Mouse (Mus musculus): ENCODE data around the gene Il15ra. TPM values are rescaled to one million over a fixed set of nuclear protein-coding genes. Genes with fewer than 3 reads are reported as not detected.

Gene Il15ra
- polyA plus RNA-seq, 1 experiment: 0.09 TPM

- Histone ChIP-seq H3K79me2 (ENCODE audit: control insufficient read depth, insufficient read depth) (peaks cover 47% of the 10 kb centered on the region), H3K36me3 (ENCODE audit: control insufficient read depth, insufficient read depth) (peaks cover 4% of the 10 kb centered on the region), H3ac (ENCODE audit: control insufficient read depth, insufficient read length, low read depth) (no peak overlapping the region), H3K27me3 (ENCODE audit: control insufficient read depth, insufficient read depth, insufficient read length) (no peaks in the 10 kb centered on the region), H3K4me3 (ENCODE audit: insufficient read depth, poor library complexity, severe bottlenecking) (no peak overlapping the region), H3K79me3 (ENCODE audit: low read depth) (peaks cover 18% of the 10 kb centered on the region)
- TF ChIP-seq MYOD1 (IDR thresholded peaks at IDR 0.05; ENCODE audit: control insufficient read depth, insufficient read length, low read depth) (no peak), USF1 (IDR thresholded peaks at IDR 0.05; ENCODE audit: low read depth) (no peak), CTCF (IDR thresholded peaks at IDR 0.05; ENCODE audit: control insufficient read depth, insufficient read depth, insufficient read length) (no peak), MYOG (IDR thresholded peaks at IDR 0.05; ENCODE audit: control insufficient read depth, extremely low read depth, insufficient read length) (no peak), FOSL1 (IDR thresholded peaks at IDR 0.05; ENCODE audit: insufficient read depth, low read length, poor library complexity, severe bottlenecking) (no peak), CEBPB (IDR thresholded peaks at IDR 0.05; ENCODE audit: low read depth) (no peak), MAX (IDR thresholded peaks at IDR 0.05) (no peak)
Measured at GRCm38 (mm10) chr2:11774426-11774825, 69.3 kb downstream of the Il15ra start.

DNA sequence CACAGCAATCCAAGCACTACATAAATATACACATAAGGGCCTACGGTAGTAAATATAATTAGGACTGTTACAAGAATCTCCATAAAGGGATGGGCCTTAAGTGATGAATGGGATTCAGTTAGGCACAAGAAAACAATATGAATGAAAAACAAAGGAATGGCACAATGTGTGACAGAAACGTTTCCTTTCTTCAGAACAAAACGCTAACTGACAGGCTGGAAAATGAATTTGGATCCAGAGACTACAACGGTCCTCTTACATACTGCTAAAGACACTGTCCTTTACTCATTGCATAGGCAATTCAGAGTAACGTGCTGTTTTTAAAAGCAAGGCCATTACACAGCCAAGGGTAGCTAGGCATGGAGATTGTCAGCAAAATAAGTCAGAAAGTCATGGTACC is 70.0 kb downstream of the Il15ra start:
- Histone ChIP-seq H3K4me3 (ENCODE audit: insufficient read depth, poor library complexity, severe bottlenecking) (no peak overlapping the region), H3K79me2 (ENCODE audit: control insufficient read depth, insufficient read depth) (peaks cover 54% of the 10 kb centered on the region)

GRCm38 (mm10) chr2:11776415-11776814 is 71.3 kb downstream of the Il15ra start:
- Histone ChIP-seq H3K79me3 (ENCODE audit: low read depth) (peaks cover 27% of the 10 kb centered on the region), H3K79me2 (ENCODE audit: control insufficient read depth, insufficient read depth) (peaks cover 67% of the 10 kb centered on the region)

More for the DNA sequence above, 70.0 kb downstream of the Il15ra start:
- H3K36me3 ChIP-seq (ENCODE audit: control insufficient read depth, insufficient read depth): peaks cover 7% of the 10 kb centered on the region
- H3K79me3 ChIP-seq (ENCODE audit: low read depth): peaks cover 25% of the 10 kb centered on the region
- no peak for TF ChIP-seq MYOD1 (IDR thresholded peaks at IDR 0.05; ENCODE audit: control insufficient read depth, insufficient read length, low read depth)
- no peak for TF ChIP-seq FOSL1 (IDR thresholded peaks at IDR 0.05; ENCODE audit: insufficient read depth, low read length, poor library complexity, severe bottlenecking)
- TF ChIP-seq CEBPB (IDR thresholded peaks at IDR 0.05; ENCODE audit: low read depth): no peak
- no peak for TF ChIP-seq USF1 (IDR thresholded peaks at IDR 0.05; ENCODE audit: low read depth)
- TF ChIP-seq MAX (IDR thresholded peaks at IDR 0.05): no peak
- no peak for TF ChIP-seq MYOG (IDR thresholded peaks at IDR 0.05; ENCODE audit: control insufficient read depth, extremely low read depth, insufficient read length)
- no peak for TF ChIP-seq CTCF (IDR thresholded peaks at IDR 0.05; ENCODE audit: control insufficient read depth, insufficient read depth, insufficient read length)
- H3K27me3 ChIP-seq (ENCODE audit: control insufficient read depth, insufficient read depth, insufficient read length): no peaks in the 10 kb centered on the region
- H3ac ChIP-seq (ENCODE audit: control insufficient read depth, insufficient read length, low read depth): no peak overlapping the region

DNA sequence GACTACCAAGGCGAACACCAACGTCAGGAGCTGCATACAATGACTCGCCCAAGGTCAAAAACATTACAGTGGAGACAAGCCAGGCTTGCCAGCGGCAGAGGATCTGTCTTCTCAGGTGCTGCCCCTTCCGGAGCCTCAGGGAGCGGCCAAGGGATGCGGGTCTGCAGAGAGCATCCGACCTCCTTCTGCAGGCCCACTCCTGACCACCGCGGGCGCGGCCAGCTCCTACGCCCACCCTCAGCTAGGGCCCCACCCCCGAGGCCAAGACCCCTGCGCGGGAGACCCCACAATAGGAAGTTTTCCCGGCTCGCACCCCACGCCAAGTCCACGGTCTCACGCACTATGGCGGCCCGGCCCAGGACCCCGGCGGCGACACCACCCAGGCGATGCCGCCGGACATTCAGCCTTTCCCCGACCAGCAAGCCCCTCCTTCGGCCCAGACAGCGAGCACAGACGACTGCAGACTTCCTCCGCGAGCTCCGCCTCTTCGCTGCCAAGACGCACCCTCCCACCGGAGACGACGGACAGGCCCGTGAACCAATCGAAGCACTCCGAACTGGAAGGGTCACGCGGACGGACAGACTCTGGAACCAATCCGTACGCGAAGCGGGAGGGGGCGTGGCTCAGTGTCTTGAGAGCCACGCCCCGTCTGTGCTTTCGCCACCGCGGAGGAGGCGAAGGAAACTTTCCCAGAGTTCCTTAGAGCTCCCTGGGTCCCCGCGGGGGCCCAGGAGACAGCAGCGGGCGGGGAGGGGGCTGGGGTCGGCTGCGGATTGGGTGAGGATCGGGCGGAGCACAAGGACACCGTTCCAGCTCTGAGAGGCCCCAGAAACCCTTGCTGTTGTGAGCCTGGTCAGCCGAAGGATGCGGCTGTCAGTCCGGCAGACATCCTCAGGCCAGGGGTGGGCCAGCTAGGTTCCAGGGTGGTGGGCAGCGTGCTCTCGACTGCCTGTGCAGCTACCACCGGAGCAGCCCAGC is 72.3 kb downstream of the Il15ra start, which contains the start of the genes Fbh1 and Ankrd16:
Gene Fbh1, minus strand, starts transcription at position 492 of the 978 bp plus-strand sequence.
Gene Ankrd16, plus strand, starts transcription at position 786 of the 978 bp plus-strand sequence.
- H3K79me2 ChIP-seq (ENCODE audit: control insufficient read depth, insufficient read depth): peaks cover 72% of the 10 kb centered on the region
- H3K79me3 ChIP-seq (ENCODE audit: low read depth): peaks cover 29% of the 10 kb centered on the region
- H3K36me3 ChIP-seq (ENCODE audit: control insufficient read depth, insufficient read depth): peaks cover 28% of the 10 kb centered on the region
- H3K4me3 ChIP-seq (ENCODE audit: insufficient read depth, poor library complexity, severe bottlenecking): peak within 1 kb of the TSS; percentile 86
- TF ChIP-seq CTCF (IDR thresholded peaks at IDR 0.05; ENCODE audit: control insufficient read depth, insufficient read depth, insufficient read length): no peak
- no peak for TF ChIP-seq MYOD1 (IDR thresholded peaks at IDR 0.05; ENCODE audit: control insufficient read depth, insufficient read length, low read depth)
- TF ChIP-seq MAX (IDR thresholded peaks at IDR 0.05): peak; percentile 16
- no peak for TF ChIP-seq MYOG (IDR thresholded peaks at IDR 0.05; ENCODE audit: control insufficient read depth, extremely low read depth, insufficient read length)
- TF ChIP-seq CEBPB (IDR thresholded peaks at IDR 0.05; ENCODE audit: low read depth): no peak
- no peaks in the 10 kb centered on the region for H3K27me3 ChIP-seq (ENCODE audit: control insufficient read depth, insufficient read depth, insufficient read length)
- H3ac ChIP-seq (ENCODE audit: control insufficient read depth, insufficient read length, low read depth): peak within 1 kb of the TSS; percentile 83

More at GRCm38 (mm10) chr2:11776415-11776814, 71.3 kb downstream of the Il15ra start:
- TF ChIP-seq USF1 (IDR thresholded peaks at IDR 0.05; ENCODE audit: low read depth) (no peak), CEBPB (IDR thresholded peaks at IDR 0.05; ENCODE audit: low read depth) (no peak), MAX (IDR thresholded peaks at IDR 0.05) (no peak), CTCF (IDR thresholded peaks at IDR 0.05; ENCODE audit: control insufficient read depth, insufficient read depth, insufficient read length) (no peak), MYOG (IDR thresholded peaks at IDR 0.05; ENCODE audit: control insufficient read depth, extremely low read depth, insufficient read length) (no peak), MYOD1 (IDR thresholded peaks at IDR 0.05; ENCODE audit: control insufficient read depth, insufficient read length, low read depth) (no peak), FOSL1 (IDR thresholded peaks at IDR 0.05; ENCODE audit: insufficient read depth, low read length, poor library complexity, severe bottlenecking) (no peak)
- Histone ChIP-seq H3K36me3 (ENCODE audit: control insufficient read depth, insufficient read depth) (peaks cover 18% of the 10 kb centered on the region), H3ac (ENCODE audit: control insufficient read depth, insufficient read length, low read depth) (no peak overlapping the region), H3K27me3 (ENCODE audit: control insufficient read depth, insufficient read depth, insufficient read length) (no peaks in the 10 kb centered on the region), H3K4me3 (ENCODE audit: insufficient read depth, poor library complexity, severe bottlenecking) (peak overlapping the region; percentile 86)

DNA sequence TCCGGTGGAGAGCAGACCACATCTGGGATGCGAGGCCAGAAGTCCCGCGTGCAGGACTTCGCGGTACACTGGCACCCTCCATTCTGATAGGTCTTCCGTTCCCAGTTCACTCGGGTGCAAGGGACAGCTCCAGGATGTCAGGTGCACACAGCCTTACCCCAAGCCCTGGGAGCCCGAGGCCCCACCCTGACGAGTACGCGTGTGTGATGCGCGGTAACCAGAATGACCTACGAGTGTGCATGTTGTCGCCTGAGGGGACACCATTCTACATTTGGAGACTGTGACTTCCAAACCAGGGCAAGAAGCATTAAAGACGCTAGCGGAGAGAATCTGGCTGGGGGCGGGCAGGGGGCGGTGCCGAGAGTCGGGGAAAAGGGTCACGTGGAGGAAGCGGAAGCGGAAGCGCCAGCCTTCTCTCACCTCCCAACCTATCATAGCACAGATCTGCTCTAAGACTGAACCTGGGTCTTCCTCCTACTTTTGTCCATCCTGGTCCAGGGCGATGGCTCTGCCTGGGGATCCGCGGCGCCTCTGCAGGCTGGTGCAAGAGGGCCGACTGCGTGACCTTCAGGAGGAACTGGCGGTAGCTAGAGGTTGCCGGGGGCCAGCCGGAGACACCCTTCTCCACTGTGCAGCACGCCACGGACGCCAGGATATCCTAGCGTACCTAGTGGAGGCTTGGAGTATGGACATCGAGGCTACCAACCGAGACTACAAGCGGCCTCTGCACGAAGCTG is 73.2 kb downstream of the Il15ra start:
- H3ac ChIP-seq (ENCODE audit: control insufficient read depth, insufficient read length, low read depth): peak overlapping the region; percentile 83
- TF ChIP-seq CEBPB (IDR thresholded peaks at IDR 0.05; ENCODE audit: low read depth) (no peak), MYOD1 (IDR thresholded peaks at IDR 0.05; ENCODE audit: control insufficient read depth, insufficient read length, low read depth) (no peak), USF1 (IDR thresholded peaks at IDR 0.05; ENCODE audit: low read depth) (peak; percentile 98), MAX (IDR thresholded peaks at IDR 0.05) (no peak), CTCF (IDR thresholded peaks at IDR 0.05; ENCODE audit: control insufficient read depth, insufficient read depth, insufficient read length) (no peak)

More for the DNA sequence above, 73.2 kb downstream of the Il15ra start:
- peak overlapping the region; percentile 74 for H3K4me3 ChIP-seq (ENCODE audit: insufficient read depth, poor library complexity, severe bottlenecking)
- H3K79me2 ChIP-seq (ENCODE audit: control insufficient read depth, insufficient read depth): peaks cover 72% of the 10 kb centered on the region
- H3K79me3 ChIP-seq (ENCODE audit: low read depth): peaks cover 29% of the 10 kb centered on the region
- peaks cover 36% of the 10 kb centered on the region for H3K36me3 ChIP-seq (ENCODE audit: control insufficient read depth, insufficient read depth)
- H3K27me3 ChIP-seq (ENCODE audit: control insufficient read depth, insufficient read depth, insufficient read length): no peaks in the 10 kb centered on the region

Other genes starting within 250 kb of the Il15ra start
- 4.2 TPM for gene Pfkfb3, start 151.2 kb upstream of the Il15ra start, polyA plus RNA-seq (2012; fragmentation: generic; extraction: Trizol)
- 105 TPM for gene Rbm17, start 101.1 kb upstream of the Il15ra start, polyA plus RNA-seq (2012; fragmentation: generic; extraction: Trizol)
- not detected for gene Gm17490, start 79.0 kb upstream of the Il15ra start, polyA plus RNA-seq (2012; fragmentation: generic; extraction: Trizol)
- not detected for gene Il2ra, start 62.5 kb upstream of the Il15ra start, polyA plus RNA-seq (2012; fragmentation: generic; extraction: Trizol)
- gene Fbh1, start 72.3 kb downstream of the Il15ra start, polyA plus RNA-seq (2012; fragmentation: generic; extraction: Trizol): 32.0 TPM
- 8.0 TPM for gene Ankrd16, start 72.6 kb downstream of the Il15ra start, polyA plus RNA-seq (2012; fragmentation: generic; extraction: Trizol)